9 mouse cellular contexts compared by ENCODE assay signal in genomic region chr12:57281155-57282114, GRCm38 (mm10). TPM values are rescaled to one million over a fixed set of nuclear protein-coding genes. Genes with fewer than 3 reads are reported as not detected.
DNase-seq lines count a peak whose midpoint lies in the region; ATAC-seq and TF ChIP-seq lines count a peak whose summit lies in the region.
"Had no signal": no experiment of that assay in that cellular context is flagged by ENCODE, and none has a peak within 500 bp of the region (broad histone marks: within the 10 kb centered on the region; RNA-seq: fewer than 3 reads in every experiment).

No protein-coding gene starts in this region.

- peak; percentile 8 for DNase-seq in adrenal gland, postnatal 14 days
- no peak for DNase-seq in adrenal gland, postnatal 25 days
- DNase-seq in left cerebral cortex, adult 2 months (ENCODE audit: extremely low spot score in 1 of 2, low spot score in 2 of 2) = no peak
- DNase-seq in left cerebral cortex, adult 8-10 months (ENCODE audit: low spot score in 2 of 2) = no peak
- DNase-seq in kidney, postnatal 36 days = peak; percentile 23 to 42
- DNase-seq in retina, embryonic 14.5 days (ENCODE audit: low spot score) = peak; percentile 80
- DNase-seq in thymus, postnatal 25 days = no peak

- ATAC-seq in common myeloid progenitor, adult 5-6 weeks (replicated peaks; ENCODE audit: low read depth, poor library complexity, severe bottlenecking) = peak; percentile 65

- no peak overlapping the region for H3K4me3 ChIP-seq in left cerebral cortex, adult 2 months
- H3K4me3 ChIP-seq: megakaryocyte, embryonic 14.5 days had no signal

- intact Hi-C loops in left cerebral cortex, adult 2 months (cut with DNase I) = loop anchor here (1.0 to 10.0 kb wide), 6 partner anchors 233 to 1665 kb away; partner anchors contain the start of gene Foxa1

- no peak overlapping the region for H3K27ac ChIP-seq in left cerebral cortex, adult 2 months

- peak; percentile 78 for TF ChIP-seq CTCF in left cerebral cortex, adult 2 months (IDR thresholded peaks at IDR 0.05)

RNA-seq across cellular contexts. Expression of gene Mipol1, which starts 51.2 kb away (rescaled TPM):
- total RNA-seq in adrenal gland, postnatal 14 days (2021) = 10.0 and 11.1 TPM in 2 replicates
- total RNA-seq in adrenal gland, postnatal 25 days (2021) = 10.7 and 13.1 TPM in 2 replicates
- total RNA-seq in left cerebral cortex, adult 2 months (2021) = 1 to 10 TPM; 5.4 to 6.4 TPM
- 10 to 100 TPM in 1 of 4 experiments, 1 to 10 TPM in 3; 7.9 to 13.1 (median 8.4) TPM for total RNA-seq in left cerebral cortex, adult 8-10 months (2022)
- total RNA-seq in common myeloid progenitor, adult 5-6 weeks (2017) = 16.4 and 18.9 TPM in 2 replicates

RNA-seq across cellular contexts. Expression of gene Prps1l3, which starts 51.2 kb away (rescaled TPM):
- 33.2 and 38.6 TPM in 2 replicates for total RNA-seq in adrenal gland, postnatal 14 days (2021)
- 38.8 and 44.8 TPM in 2 replicates for total RNA-seq in adrenal gland, postnatal 25 days (2021)
- 10 to 100 TPM; 13.3 to 14.7 TPM for total RNA-seq in left cerebral cortex, adult 2 months (2021)
- total RNA-seq in left cerebral cortex, adult 8-10 months (2022) = 10 to 100 TPM; 14.1 to 16.2 (median 15.3) TPM
- 118 and 119 TPM in 2 replicates for total RNA-seq in common myeloid progenitor, adult 5-6 weeks (2017)

Comparison
In these comparisons a context has a peak if more than half of its experiments do, and no peak if none do; other contexts are left out.
1. DNase-seq: peak in adrenal gland, postnatal 14 days (single experiment), kidney, postnatal 36 days (2 of 2) and retina, embryonic 14.5 days (single experiment); none in adrenal gland, postnatal 25 days (single experiment), left cerebral cortex, adult 2 months (0 of 2), left cerebral cortex, adult 8-10 months (0 of 2) and thymus, postnatal 25 days (single experiment).